Mouse (Mus musculus): ENCODE measurements around the gene Etv5. TPM values are rescaled to one million over a fixed set of nuclear protein-coding genes. Genes with fewer than 3 reads are reported as not detected.

Gene Etv5
- polyA plus RNA-seq (2014; fragmentation: Illumina TruSeq; extraction: RNeasy Lipid Tissue Mini Kit (QIAGEN cat#74804); ENCODE audit: low read depth, low replicate concordance) = 8.1 TPM

GRCm38 (mm10) chr16:22439499-22440177 lies at the start of gene Etv5:
Etv5 (minus strand) TSS chr16:22439719.

Other genes starting within 250 kb of the Etv5 start
- gene Tra2b, start 173.7 kb downstream of the Etv5 start, polyA plus RNA-seq (2014; fragmentation: Illumina TruSeq; extraction: RNeasy Lipid Tissue Mini Kit (QIAGEN cat#74804); ENCODE audit: low read depth, low replicate concordance) = 65.2 TPM
- 0.29 TPM for gene Dgkg, start 217.5 kb upstream of the Etv5 start, polyA plus RNA-seq (2014; fragmentation: Illumina TruSeq; extraction: RNeasy Lipid Tissue Mini Kit (QIAGEN cat#74804); ENCODE audit: low read depth, low replicate concordance)